ENCODE assay signal across 8 mouse cellular contexts in the genomic region with DNA sequence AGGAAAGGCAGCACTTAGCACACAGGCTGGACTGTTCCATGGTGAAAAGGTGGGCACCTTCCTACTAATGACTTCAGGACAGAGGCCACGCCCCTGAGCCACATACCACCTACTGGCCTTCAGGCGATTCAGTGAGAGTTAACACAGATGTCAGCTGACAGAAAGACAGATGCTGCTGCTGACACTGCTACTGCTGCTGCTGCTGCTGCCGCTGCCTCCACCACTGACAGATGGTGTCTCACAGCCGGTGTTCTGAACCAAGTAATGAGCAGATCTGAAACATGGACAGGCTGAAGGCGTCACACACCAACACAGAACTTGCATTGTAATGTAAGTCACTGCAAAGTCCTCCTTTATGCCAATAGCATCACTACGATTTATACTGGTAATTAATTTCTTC.
DNase-seq lines count a peak whose midpoint lies in the region; TF ChIP-seq lines count a peak whose summit lies in the region.

No protein-coding gene starts in this region.

- no peaks in the 10 kb centered on the region for H3K27me3 ChIP-seq in cerebellum, adult 2 months (ENCODE audit: control insufficient read depth, insufficient read depth, low read length)

- no peak overlapping the region for H3K27ac ChIP-seq in cerebellum, adult 2 months (ENCODE audit: insufficient read depth, low read length)

- H3K4me3 ChIP-seq in cerebellum, adult 2 months (replicated peaks; ENCODE audit: insufficient read depth, low read depth, low read length) = no peak overlapping the region

- TF ChIP-seq POLR2A in cerebellum, adult 2 months (IDR thresholded peaks at IDR 0.05; ENCODE audit: borderline replicate concordance, insufficient read depth, low read length) = no peak

- no peaks in the 10 kb centered on the region for H3K4me1 ChIP-seq in cerebellum, adult 2 months (ENCODE audit: control insufficient read depth, insufficient read depth, low read length)

- 15% methylated on average over 6 of the region's 6 CpGs for WGBS in cerebellum, adult 2 months

- no peak for TF ChIP-seq CTCF in cerebellum, adult 2 months (IDR thresholded peaks at IDR 0.05; ENCODE audit: borderline replicate concordance, insufficient read depth, low read depth, low read length)

- peak; percentile 88 for DNase-seq in heart, adult 11 months
- no peak for DNase-seq in heart, adult 8-10 months (ENCODE audit: low spot score)
- DNase-seq in frontal cortex, postnatal 25 days (ENCODE audit: low spot score in 2 of 2) = peak; percentile 7 to 10
- DNase-seq in left cerebral cortex, adult 9 months (ENCODE audit: low spot score in 2 of 2) = peak; percentile 9 to 62
- peak; percentile 61 for DNase-seq in retina, postnatal 1 day
- no peak for DNase-seq in urinary bladder, postnatal 25 days (ENCODE audit: low spot score)
- DNase-seq in cerebellum, adult 2 months = no peak
- DNase-seq in cerebellum, adult 9-11 months = no peak

Comparison
In these comparisons a context has a peak if more than half of its experiments do, and no peak if none do; other contexts are left out.
1. DNase-seq: peak in heart, adult 11 months (single experiment), frontal cortex, postnatal 25 days (2 of 2), left cerebral cortex, adult 9 months (2 of 2) and retina, postnatal 1 day (single experiment); none in heart, adult 8-10 months (single experiment), urinary bladder, postnatal 25 days (single experiment), cerebellum, adult 2 months (0 of 2) and cerebellum, adult 9-11 months (single experiment).